Mouse (Mus musculus): ENCODE data around the gene 2410131K14Rik. TPM values are rescaled to one million over a fixed set of nuclear protein-coding genes. Genes with fewer than 3 reads are reported as not detected.

Gene 2410131K14Rik
- polyA plus RNA-seq, 3 experiments from 2014 or later = 2.7 to 3.7 (median 3.1) TPM

- ATAC-seq = no peak
These were observed 66.2 kb downstream of the 2410131K14Rik start for GRCm38 (mm10) chr5:118311251-118311650.

- ATAC-seq = no peak
These were observed 68.7 kb downstream of the 2410131K14Rik start for GRCm38 (mm10) chr5:118313766-118314165.

Other genes with a start within 250 kb of the 2410131K14Rik start
- gene Tesc, start 217.5 kb upstream of the 2410131K14Rik start, polyA plus RNA-seq (2017; shearing (Covaris generic)) = 1 to 10 TPM; 3.2 to 6.1 (median 5.5) TPM
- 1 to 10 TPM; 3.2 to 3.5 (median 3.3) TPM for gene Fbxw8, start 89.8 kb upstream of the 2410131K14Rik start, polyA plus RNA-seq (2017; shearing (Covaris generic))
- gene Hrk, start 80.6 kb upstream of the 2410131K14Rik start, polyA plus RNA-seq (2017; shearing (Covaris generic)) = under 1 TPM in 1 of 3 experiments, not detected in 2; 0.54 TPM
- not detected for gene Rnft2, start 111 bp upstream of the 2410131K14Rik start, polyA plus RNA-seq (2017; shearing (Covaris generic))

Measured in inflammation-experienced regulatory T-cells, adult 6 months (primary cell).